Mouse (Mus musculus) CH12.LX (cell line): ENCODE measurements around the gene Stag1. TPM values are rescaled to one million over a fixed set of nuclear protein-coding genes. Genes with fewer than 3 reads are reported as not detected.

Experiments used
- DNase-seq: peaks from one replicate; pipeline ENCODE4 v3.0.0-alpha.2; 2013; ENCODE audit errors: extremely low read depth
- H3K27ac ChIP-seq: 2 replicates; pipeline ENCODE4 v1.5.1; 2012; ENCODE audit warnings: low read depth, mild to moderate bottlenecking, control low read depth, moderate library complexity; ENCODE audit not compliant: insufficient read depth
- H3K27me3 ChIP-seq: replicated peaks from 2 replicates; pipeline ENCODE3; 2012; ENCODE audit warnings: inconsistent platforms
- H3K36me3 ChIP-seq, 2 experiments: replicated peaks in 1 of 2; 2 replicates each; pipeline versions ENCODE3 to v1.6.1; 2012; ENCODE audit warnings: inconsistent platforms in 1 of 2, low read length in 1 of 2, mild to moderate bottlenecking in 1 of 2, mixed read lengths in 1 of 2, moderate library complexity in 1 of 2; ENCODE audit not compliant: control insufficient read depth in 1 of 2, insufficient read depth in 1 of 2
- H3K4me1 ChIP-seq, 2 experiments: 2 replicates each; pipeline ENCODE4 v1.6.1; 2012; ENCODE audit warnings: inconsistent platforms in 1 of 2, moderate library complexity in 1 of 2; ENCODE audit not compliant: insufficient read depth in 2 of 2, control insufficient read depth in 1 of 2
- H3K4me2 ChIP-seq: 2 replicates; pipeline ENCODE4 v1.6.1; 2012; ENCODE audit warnings: low read depth, mild to moderate bottlenecking, control low read depth; ENCODE audit not compliant: poor library complexity, insufficient read depth, severe bottlenecking
- H3K4me3 ChIP-seq, 3 experiments: fragments of 150-350 bp in 1 of 3; sonication (generic) in 1 of 3; replicated peaks in 1 of 3; 2 replicates each; pipeline versions ENCODE3 to v1.5.1; 2011 to 2012; ENCODE audit warnings: low read depth in 2 of 3, low read length in 2 of 3, mild to moderate bottlenecking in 2 of 3, moderate library complexity in 2 of 3, control low read depth in 1 of 3, improper control_type of control experiment in 1 of 3, inconsistent platforms in 1 of 3, mixed read lengths in 1 of 3; ENCODE audit not compliant: poor library complexity in 1 of 3
- H3K79me2 ChIP-seq: replicated peaks from 2 replicates; pipeline ENCODE4 v1.6.1; 2012; ENCODE audit warnings: mild to moderate bottlenecking, moderate library complexity; ENCODE audit not compliant: control insufficient read depth, poor library complexity, insufficient read depth, severe bottlenecking; ENCODE audit errors: extremely low read depth
- H3K9ac ChIP-seq: 2 replicates; pipeline ENCODE4 v1.6.1; 2012; ENCODE audit warnings: low read depth, mild to moderate bottlenecking, control low read depth, moderate library complexity; ENCODE audit not compliant: insufficient read depth
- H3K9me3 ChIP-seq: replicated peaks from 2 replicates; pipeline ENCODE3; 2012; ENCODE audit warnings: low read length, inconsistent platforms, mixed read lengths
- CHD1 ChIP-seq: IDR thresholded peaks from 2 replicates; pipeline ENCODE4 v1.6.1; 2012; ENCODE audit warnings: low read depth, low read length, improper control_type of control experiment, inconsistent platforms
- CHD2 ChIP-seq: IDR thresholded peaks from 2 replicates; pipeline ENCODE4 v1.6.1; 2011; ENCODE audit warnings: low read length, improper control_type of control experiment
- CTCF ChIP-seq, 2 experiments: IDR thresholded peaks in 1 of 2; conservative IDR thresholded peaks in 1 of 2; 2 replicates each; pipeline ENCODE4 v1.5.1; 2011 to 2012; ENCODE audit warnings: low read depth in 2 of 2, low read length in 2 of 2, improper control_type of control experiment in 1 of 2, inconsistent platforms in 1 of 2, mild to moderate bottlenecking in 1 of 2, moderate library complexity in 1 of 2
- E2F4 ChIP-seq: IDR thresholded peaks from 2 replicates; pipeline ENCODE4 v1.6.1; 2011; ENCODE audit warnings: low read depth, low read length, improper control_type of control experiment; ENCODE audit not compliant: insufficient replicate concordance
- ETS1 ChIP-seq: conservative IDR thresholded peaks from 2 replicates; pipeline ENCODE4 v1.6.1; 2012; ENCODE audit warnings: low read depth, mild to moderate bottlenecking, inconsistent platforms, low read length, improper control_type of control experiment, moderate library complexity
- GABPA ChIP-seq: IDR thresholded peaks from 2 replicates; pipeline ENCODE4 v1.6.1; 2012; ENCODE audit warnings: low read depth, low read length, improper control_type of control experiment, inconsistent platforms; ENCODE audit not compliant: insufficient replicate concordance
- HCFC1 ChIP-seq: IDR thresholded peaks from 2 replicates; pipeline ENCODE4 v1.6.1; 2012; ENCODE audit warnings: low read depth, mild to moderate bottlenecking, inconsistent platforms, low read length, improper control_type of control experiment
- JUN ChIP-seq: IDR thresholded peaks from 2 replicates; pipeline ENCODE4 v1.6.1; 2011; ENCODE audit warnings: low read depth, mild to moderate bottlenecking, low read length, improper control_type of control experiment, moderate library complexity; ENCODE audit not compliant: insufficient read depth
- JUND ChIP-seq: conservative IDR thresholded peaks from 2 replicates; pipeline ENCODE4 v1.6.1; 2011; ENCODE audit warnings: low read depth, low read length, improper control_type of control experiment
- MAX ChIP-seq: IDR thresholded peaks from 2 replicates; pipeline ENCODE4 v1.6.1; 2011; ENCODE audit warnings: low read length, improper control_type of control experiment
- MEF2A ChIP-seq: IDR thresholded peaks from 2 replicates; pipeline ENCODE4 v1.6.1; 2014; ENCODE audit warnings: low read depth, mild to moderate bottlenecking, inconsistent platforms, low read length, improper control_type of control experiment, borderline replicate concordance
- MXI1 ChIP-seq: IDR thresholded peaks from 2 replicates; pipeline ENCODE4 v1.6.1; 2011; ENCODE audit warnings: mild to moderate bottlenecking, low read depth, low read length, improper control_type of control experiment
- NELFE ChIP-seq: IDR thresholded peaks from 2 replicates; pipeline ENCODE4 v1.6.1; 2011; ENCODE audit warnings: low read depth, low read length, improper control_type of control experiment
- NRF1 ChIP-seq: IDR thresholded peaks from 2 replicates; pipeline ENCODE4 v1.6.1; 2014; ENCODE audit warnings: low read depth, mild to moderate bottlenecking, inconsistent platforms, low read length, improper control_type of control experiment, moderate library complexity
- PAX5 ChIP-seq: IDR thresholded peaks from 2 replicates; pipeline ENCODE4 v1.6.1; 2012; ENCODE audit warnings: low read length, inconsistent platforms, mixed read lengths
- POLR2AphosphoS2 ChIP-seq: IDR thresholded peaks from 2 replicates; pipeline ENCODE4 v1.6.1; 2011; ENCODE audit warnings: low read depth, low read length, improper control_type of control experiment
- RCOR1 ChIP-seq: conservative IDR thresholded peaks from 2 replicates; pipeline ENCODE4 v1.6.1; 2012; ENCODE audit warnings: low read depth, mild to moderate bottlenecking, inconsistent platforms, low read length, improper control_type of control experiment
- SMC3 ChIP-seq: IDR thresholded peaks from 2 replicates; pipeline ENCODE4 v1.6.1; 2011; ENCODE audit warnings: low read depth, low read length, improper control_type of control experiment
- ZMIZ1 ChIP-seq: IDR thresholded peaks from 2 replicates; pipeline ENCODE4 v1.6.1; 2012; ENCODE audit warnings: low read depth, mild to moderate bottlenecking, inconsistent platforms, low read length, improper control_type of control experiment
- dilution Hi-C: fragments of 300-500 bp; cut with MboI; formaldehyde crosslinking; loops from 2 replicates; pipeline ENCODE4 v1.14.3; 2020; ENCODE audit warnings: low sequenced_read_pairs; ENCODE audit not compliant: extremely low pct_unique_long_range_greater_than_20kb, extremely low pct_ligation_motif_present
- in situ Hi-C: fragments of 300-500 bp; cut with MboI; formaldehyde crosslinking; loops from 3 replicates; pipeline ENCODE4 v1.14.3; 2019; ENCODE audit warnings: low sequenced_read_pairs, low pct_ligation_motif_present, low pct_unique_long_range_greater_than_20kb, mixed read lengths
- polyA plus RNA-seq: library from polyadenylated mRNA; unstranded; fragments of >175 nt; gene quantifications from 2 replicates; pipeline ENCODE4 v1.2.1, GENCODE M21; 2012; ENCODE audit warnings: low read depth; ENCODE audit not compliant: insufficient read length
- total RNA-seq, 2 experiments: library from RNA; depleted of rRNA; stranded (reverse); fragments of 300-350 nt in 1 of 2; fragments of >200 nt in 1 of 2; gene quantifications; 2 replicates each; pipeline ENCODE4 v1.2.3; 2012 to 2014

Stag1 gene
- total and polyA plus RNA-seq, 3 experiments, result 24.5 to 45.9 (median 33.7) TPM

- in situ Hi-C loops, result loop anchor here (25.0 kb wide), 1 partner anchor 134 kb away; no protein-coding TSS in a partner anchor
- dilution Hi-C loops, result no loop called here
- no peak overlapping the region for H3K4me3 ChIP-seq
Observed at GRCm38 (mm10) chr9:101002841-101003240, 405.2 kb downstream of the Stag1 start.

GRCm38 (mm10) chr9:101003302-101003701 is 405.7 kb downstream of the Stag1 start:
- H3K4me2 ChIP-seq, result no peak overlapping the region
- no peak overlapping the region for H3K4me3 ChIP-seq
- TF ChIP-seq E2F4 (no peak), RCOR1 (no peak), NRF1 (no peak), ZMIZ1 (no peak), MAX (no peak), SMC3 (no peak), MEF2A (no peak), CHD2 (no peak), GABPA (no peak), CTCF (conservative IDR thresholded peaks at IDR 0.05 in 1 of 2, IDR thresholded peaks at IDR 0.05 in 1 of 2; ENCODE audit: low read depth in 2 of 2, low read length in 2 of 2) (no peak)
- H3K9me3 ChIP-seq, result peaks cover 13% of the 10 kb centered on the region
- dilution Hi-C loops (no loop called here), in situ Hi-C loops (loop anchor here (25.0 kb wide), 1 partner anchor 134 kb away; no protein-coding TSS in a partner anchor)
- H3K27ac ChIP-seq, result no peak overlapping the region
- no peaks in the 10 kb centered on the region for H3K27me3 ChIP-seq
- no peak for DNase-seq
- H3K36me3 ChIP-seq, result peaks cover 3 to 18% of the 10 kb centered on the region in 2 experiments
- no peaks in the 10 kb centered on the region for H3K79me2 ChIP-seq
- H3K9ac ChIP-seq, result no peak overlapping the region
- no peaks in the 10 kb centered on the region for H3K4me1 ChIP-seq

More at GRCm38 (mm10) chr9:101002841-101003240, 405.2 kb downstream of the Stag1 start:
- H3K4me2 ChIP-seq, result no peak overlapping the region
- H3K9ac ChIP-seq, result no peak overlapping the region
- H3K27me3 ChIP-seq, result no peaks in the 10 kb centered on the region
- TF ChIP-seq NELFE (no peak), CHD1 (no peak), JUND (no peak), MEF2A (no peak), JUN (no peak), ETS1 (no peak), MXI1 (no peak), PAX5 (no peak), POLR2AphosphoS2 (no peak), HCFC1 (no peak)
- peaks cover 3 to 22% of the 10 kb centered on the region in 2 experiments for H3K36me3 ChIP-seq
- H3K4me1 ChIP-seq, result no peaks in the 10 kb centered on the region
- H3K27ac ChIP-seq, result no peak overlapping the region
- peaks cover 16% of the 10 kb centered on the region for H3K9me3 ChIP-seq
- no peak for DNase-seq
- H3K79me2 ChIP-seq, result no peaks in the 10 kb centered on the region
